Mouse (Mus musculus) ES-Bruce4 (cell line): Measurements from ENCODE around the gene Slc25a4. TPM values are rescaled to one million over a fixed set of nuclear protein-coding genes. Genes with fewer than 3 reads are reported as not detected.

ENCODE experiments used
- H3K27ac ChIP-seq: 2 replicates; pipeline ENCODE4 v1.5.1; 2012; ENCODE audit warnings: low read length, inconsistent platforms; ENCODE audit not compliant: insufficient read depth
- H3K27me3 ChIP-seq: 2 replicates; pipeline ENCODE4 v1.6.1; 2012; ENCODE audit warnings: mild to moderate bottlenecking, low read length, inconsistent platforms; ENCODE audit not compliant: control insufficient read depth, poor library complexity, insufficient read depth, severe bottlenecking
- H3K36me3 ChIP-seq: 2 replicates; pipeline ENCODE4 v1.6.1; 2012; ENCODE audit warnings: inconsistent platforms, mild to moderate bottlenecking, low read length, moderate library complexity; ENCODE audit not compliant: control insufficient read depth, poor library complexity, insufficient read depth, severe bottlenecking
- H3K4me1 ChIP-seq: one replicate; pipeline ENCODE4 v1.8.1; 2011; ENCODE audit warnings: low read length; ENCODE audit not compliant: control insufficient read depth, insufficient read depth
- H3K4me3 ChIP-seq: 2 replicates; pipeline ENCODE4 v1.5.1; 2011; ENCODE audit warnings: low read depth, mild to moderate bottlenecking, low read length
- H3K9ac ChIP-seq: 2 replicates; pipeline ENCODE4 v1.6.1; 2012; ENCODE audit warnings: low read depth, mild to moderate bottlenecking, inconsistent platforms; ENCODE audit not compliant: poor library complexity, severe bottlenecking
- H3K9me3 ChIP-seq: replicated peaks from 2 replicates; pipeline ENCODE4 v1.6.1; 2012; ENCODE audit warnings: mild to moderate bottlenecking, low read length, inconsistent platforms; ENCODE audit not compliant: control insufficient read depth, poor library complexity, insufficient read depth, severe bottlenecking
- CTCF ChIP-seq: IDR thresholded peaks from one replicate; pipeline ENCODE4 v1.8.1; 2011; ENCODE audit warnings: low read depth, low read length
- EP300 ChIP-seq: IDR thresholded peaks from 2 replicates; pipeline ENCODE4 v1.6.1; 2011; ENCODE audit warnings: low read depth, low read length; ENCODE audit not compliant: insufficient read depth
- POLR2A ChIP-seq: IDR thresholded peaks from one replicate; pipeline ENCODE4 v1.8.1; 2011; ENCODE audit warnings: low read length; ENCODE audit not compliant: insufficient read depth
- polyA plus RNA-seq: library from polyadenylated mRNA; stranded (reverse); fragments of >200 nt; gene quantifications from 2 replicates; pipeline ENCODE4 v1.2.4, GENCODE M21; 2011; ENCODE audit warnings: low read depth; ENCODE audit not compliant: missing spikeins, insufficient read depth, insufficient read length

The Slc25a4 gene
- polyA plus RNA-seq, 1 experiment, result 183 TPM

DNA sequence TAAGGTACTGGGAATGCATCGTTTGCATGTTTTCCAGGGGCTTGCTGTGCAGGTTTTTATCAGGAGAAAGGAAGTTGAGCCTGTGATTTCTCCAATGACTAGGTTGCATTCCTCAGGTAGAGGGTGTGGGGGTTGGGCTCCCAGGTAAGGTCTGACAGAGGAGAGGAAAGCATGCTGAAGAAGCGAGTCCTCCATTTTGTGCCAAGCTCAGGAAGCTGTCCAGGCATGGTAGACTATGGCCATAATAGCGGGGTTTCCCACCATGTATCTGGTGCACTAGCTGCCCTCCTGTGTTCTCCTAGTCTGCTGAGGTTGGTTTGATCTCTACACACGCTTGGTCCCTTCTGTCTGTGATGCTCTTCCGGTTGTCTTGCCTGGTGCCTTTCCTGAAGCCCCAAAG is 13.4 kb downstream of the Slc25a4 start:
- Histone ChIP-seq H3K4me3 (no peak overlapping the region), H3K36me3 (no peaks in the 10 kb centered on the region), H3K27ac (no peak overlapping the region), H3K9ac (no peak overlapping the region), H3K9me3 (no peaks in the 10 kb centered on the region), H3K4me1 (peaks cover 2% of the 10 kb centered on the region), H3K27me3 (no peaks in the 10 kb centered on the region)
- no peak for TF ChIP-seq CTCF
- TF ChIP-seq EP300, result no peak
- no peak for TF ChIP-seq POLR2A

DNA sequence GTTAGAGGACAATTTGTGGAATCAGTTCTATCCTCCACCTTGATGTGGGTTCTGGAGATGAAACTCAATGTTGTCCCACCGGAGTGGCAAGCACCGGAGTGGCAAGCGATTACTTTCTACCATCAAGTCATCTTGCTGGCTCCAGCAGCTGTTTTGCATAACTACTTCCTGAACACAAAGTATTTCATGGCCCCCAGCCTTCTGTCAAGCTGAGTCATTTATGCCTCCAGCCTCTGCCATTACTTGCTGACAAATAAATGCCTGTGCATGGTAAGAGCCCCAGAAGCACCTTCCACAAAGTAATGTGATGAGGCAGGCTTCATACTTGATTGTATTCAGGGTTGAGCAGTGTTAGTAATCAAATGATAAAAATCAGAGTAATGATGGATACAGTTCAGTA is 14.2 kb downstream of the Slc25a4 start:
- H3K4me3 ChIP-seq, result no peak overlapping the region
- no peak overlapping the region for H3K9ac ChIP-seq
- H3K27ac ChIP-seq, result no peak overlapping the region
- H3K27me3 ChIP-seq, result no peaks in the 10 kb centered on the region
- no peaks in the 10 kb centered on the region for H3K36me3 ChIP-seq
- peaks cover 2% of the 10 kb centered on the region for H3K4me1 ChIP-seq
- H3K9me3 ChIP-seq, result no peaks in the 10 kb centered on the region
- TF ChIP-seq POLR2A, result no peak
- TF ChIP-seq CTCF, result no peak
- no peak for TF ChIP-seq EP300

DNA sequence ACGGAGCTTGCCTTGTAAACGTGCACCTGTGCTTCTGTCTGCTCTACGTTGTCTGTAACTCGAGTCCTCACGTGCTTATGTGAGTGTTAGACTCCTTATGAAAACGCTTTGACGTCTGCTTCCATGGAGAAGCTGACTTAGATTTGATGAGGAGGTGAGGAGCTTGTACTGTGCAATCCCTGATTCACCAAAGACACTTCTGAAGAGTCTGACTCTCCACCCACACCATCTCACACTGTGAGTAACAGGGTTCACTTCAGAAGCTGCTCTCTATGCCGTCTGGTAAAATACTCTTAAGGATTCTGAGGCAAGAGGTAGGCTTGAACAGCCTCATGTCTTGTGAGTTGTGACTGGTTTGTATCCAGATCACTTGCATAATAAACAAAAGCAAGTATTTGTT is 18.0 kb downstream of the Slc25a4 start:
- Histone ChIP-seq H3K36me3 (no peaks in the 10 kb centered on the region), H3K9ac (no peak overlapping the region), H3K27ac (no peak overlapping the region), H3K4me1 (peaks cover 2% of the 10 kb centered on the region), H3K4me3 (no peak overlapping the region), H3K9me3 (no peaks in the 10 kb centered on the region), H3K27me3 (no peaks in the 10 kb centered on the region)
- TF ChIP-seq POLR2A (no peak), EP300 (no peak), CTCF (no peak)

DNA sequence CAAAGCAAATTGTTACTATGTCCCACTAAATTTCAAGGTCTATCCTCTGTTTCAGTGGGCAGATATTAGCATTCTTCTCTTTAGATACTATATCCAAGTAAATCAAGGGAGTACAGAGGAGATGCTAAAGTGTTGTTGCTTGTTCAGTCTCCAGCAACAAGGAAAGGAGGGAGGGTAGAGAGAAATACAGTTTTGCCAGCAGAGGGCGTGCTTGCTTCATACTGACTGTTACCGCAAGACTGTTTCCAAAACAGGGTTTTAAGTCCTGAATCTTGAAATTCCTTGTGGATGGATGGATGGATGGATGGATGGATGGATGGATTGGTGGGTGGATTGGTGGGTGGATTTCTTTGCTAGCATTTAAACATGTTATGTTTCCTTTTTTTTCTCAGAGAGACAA is 25.7 kb downstream of the Slc25a4 start:
- Histone ChIP-seq H3K4me1 (no peaks in the 10 kb centered on the region), H3K27me3 (no peaks in the 10 kb centered on the region), H3K9ac (no peak overlapping the region), H3K36me3 (no peaks in the 10 kb centered on the region), H3K4me3 (no peak overlapping the region), H3K9me3 (no peaks in the 10 kb centered on the region), H3K27ac (no peak overlapping the region)
- TF ChIP-seq EP300, result no peak
- TF ChIP-seq POLR2A, result no peak
- TF ChIP-seq CTCF, result no peak

DNA sequence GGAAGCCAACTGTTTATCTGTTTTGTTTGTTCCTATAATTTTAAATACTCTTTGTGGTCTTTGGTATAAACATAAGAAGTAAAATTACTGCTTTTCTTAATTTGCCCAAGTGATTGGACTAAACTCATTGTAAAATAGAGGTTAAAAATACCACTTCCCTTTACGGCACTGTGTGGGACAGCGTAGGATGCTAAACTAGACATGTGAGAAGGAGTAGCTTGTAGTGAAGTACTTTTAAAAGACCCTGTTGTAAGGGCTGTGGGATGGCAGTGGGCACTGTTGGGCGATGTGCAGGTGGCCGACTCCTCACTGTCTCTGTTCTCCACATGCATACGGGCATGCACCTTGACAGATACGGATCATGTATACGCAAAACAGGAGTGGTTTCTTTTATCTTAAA is 30.9 kb downstream of the Slc25a4 start:
- Histone ChIP-seq H3K4me1 (no peaks in the 10 kb centered on the region), H3K4me3 (no peak overlapping the region)

DNA sequence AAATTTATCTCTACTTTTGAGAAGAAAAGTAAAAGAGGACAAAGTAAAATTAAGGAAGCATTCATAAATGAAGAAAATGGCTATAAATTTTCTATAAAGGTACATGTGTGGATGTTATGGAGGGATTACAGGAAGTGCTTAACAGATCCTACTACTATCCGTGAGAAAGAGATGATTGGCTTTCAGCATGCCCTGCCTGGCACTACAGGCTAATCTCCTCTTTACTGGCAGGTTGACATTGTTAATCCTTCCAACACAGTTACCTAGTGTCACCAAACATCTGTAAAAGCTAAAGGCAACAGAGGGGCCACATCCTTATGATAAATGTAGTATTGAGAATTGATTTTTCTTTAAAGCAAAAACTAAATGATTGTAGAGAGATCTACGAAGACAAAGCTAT is 37.4 kb downstream of the Slc25a4 start:
- Histone ChIP-seq H3K9me3 (no peaks in the 10 kb centered on the region), H3K36me3 (peaks cover 4% of the 10 kb centered on the region; the same call in 1 of the 2 replicates), H3K27me3 (no peaks in the 10 kb centered on the region), H3K9ac (no peak overlapping the region), H3K4me1 (no peaks in the 10 kb centered on the region), H3K27ac (no peak overlapping the region), H3K4me3 (no peak overlapping the region)
- TF ChIP-seq EP300 (no peak), POLR2A (no peak), CTCF (no peak)

More for the DNA sequence above, 30.9 kb downstream of the Slc25a4 start:
- H3K9ac ChIP-seq, result no peak overlapping the region
- no peaks in the 10 kb centered on the region for H3K36me3 ChIP-seq
- no peaks in the 10 kb centered on the region for H3K9me3 ChIP-seq
- no peaks in the 10 kb centered on the region for H3K27me3 ChIP-seq
- no peak for TF ChIP-seq CTCF
- no peak for TF ChIP-seq POLR2A
- no peak for TF ChIP-seq EP300
- no peak overlapping the region for H3K27ac ChIP-seq

DNA sequence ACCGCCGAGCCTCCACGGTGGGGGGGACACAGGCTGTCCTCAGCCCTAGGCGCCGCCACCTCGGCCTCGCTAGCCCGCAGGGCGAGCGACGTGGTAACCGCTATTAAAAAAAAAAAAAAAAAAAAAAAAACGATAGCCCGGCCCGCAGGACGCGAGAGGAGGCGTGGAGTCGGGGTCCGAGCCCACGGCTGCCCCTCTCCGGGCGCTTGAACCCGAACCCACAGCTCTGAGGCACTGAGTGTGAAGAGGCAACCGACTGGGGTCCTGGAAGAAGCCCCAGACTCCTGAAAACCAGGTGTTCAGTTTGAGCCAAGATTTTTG is 47.3 kb downstream of the Slc25a4 start:
- Histone ChIP-seq H3K27me3 (no peaks in the 10 kb centered on the region), H3K36me3 (no peaks in the 10 kb centered on the region), H3K4me3 (peak overlapping the region; percentile 93), H3K27ac (no peak overlapping the region), H3K4me1 (peaks cover 3% of the 10 kb centered on the region), H3K9ac (peak overlapping the region; percentile 98), H3K9me3 (peaks cover 4% of the 10 kb centered on the region; the same call in 1 of the 2 replicates)
- no peak for TF ChIP-seq CTCF
- no peak for TF ChIP-seq EP300
- TF ChIP-seq POLR2A, result no peak
